Mouse (Mus musculus) forebrain, embryonic 13.5 days (tissue): ENCODE data around the gene Hist2h3c1. TPM values are rescaled to one million over a fixed set of nuclear protein-coding genes. Genes with fewer than 3 reads are reported as not detected.
"Not testable (repeated sequence)": the region's sequence is repeated elsewhere in the genome, so short reads cannot be mapped to it uniquely, and the experiment has no call there.

Experiments
- ATAC-seq: fragments of 200-750 bp; cut with Nextera tagmentation; 2 replicates; pipeline ENCODE4 v1.8.0; 2017
- H3K27ac ChIP-seq: fragments of 300-500 bp; sonication (generic); 2 replicates; pipeline ENCODE4 v1.5.1; 2015; ENCODE audit warnings: inconsistent platforms, mild to moderate bottlenecking, moderate library complexity
- H3K27me3 ChIP-seq: fragments of 300-500 bp; sonication (generic); 2 replicates; pipeline ENCODE4 v1.6.1; 2015; ENCODE audit warnings: mild to moderate bottlenecking, inconsistent platforms
- H3K36me3 ChIP-seq: fragments of 300-500 bp; sonication (generic); 2 replicates; pipeline ENCODE4 v1.6.1; 2015; ENCODE audit warnings: mild to moderate bottlenecking, inconsistent platforms; ENCODE audit not compliant: poor library complexity, severe bottlenecking
- H3K4me1 ChIP-seq: fragments of 300-500 bp; sonication (generic); 2 replicates; pipeline ENCODE4 v1.6.1; 2015; ENCODE audit warnings: inconsistent platforms
- H3K4me2 ChIP-seq: fragments of 300-500 bp; sonication (generic); 2 replicates; pipeline ENCODE4 v1.6.1; 2015; ENCODE audit warnings: inconsistent platforms, mild to moderate bottlenecking, moderate library complexity
- H3K4me3 ChIP-seq: fragments of 300-500 bp; sonication (generic); 2 replicates; pipeline ENCODE4 v1.5.1; 2015; ENCODE audit warnings: mild to moderate bottlenecking, inconsistent platforms
- H3K9ac ChIP-seq: fragments of 300-500 bp; sonication (generic); 2 replicates; pipeline ENCODE4 v1.6.1; 2015; ENCODE audit warnings: mild to moderate bottlenecking, inconsistent platforms
- H3K9me3 ChIP-seq: fragments of 300-500 bp; sonication (generic); replicated peaks from 2 replicates; pipeline ENCODE4 v1.6.1; 2016; ENCODE audit warnings: inconsistent platforms
- whole genome bisulfite sequencing: fragments of 180-500 bp; shearing (Covaris S2); methylation state at CpG from one replicate; pipeline ENCODE4 v1.1.7; 2015; 5-methylcytosine and 5-hydroxymethylcytosine counted together
- polyA plus RNA-seq: library from polyadenylated mRNA; unstranded; fragments of >200 nt; fragmentation: Nextera tagmentation; extraction: Ambion mirVana; gene quantifications from 2 replicates; pipeline ENCODE4 v1.2.1, GENCODE M21; 2015

Gene Hist2h3c1
- polyA plus RNA-seq, result 0.34 and 0.93 TPM in 2 replicates

DNA sequence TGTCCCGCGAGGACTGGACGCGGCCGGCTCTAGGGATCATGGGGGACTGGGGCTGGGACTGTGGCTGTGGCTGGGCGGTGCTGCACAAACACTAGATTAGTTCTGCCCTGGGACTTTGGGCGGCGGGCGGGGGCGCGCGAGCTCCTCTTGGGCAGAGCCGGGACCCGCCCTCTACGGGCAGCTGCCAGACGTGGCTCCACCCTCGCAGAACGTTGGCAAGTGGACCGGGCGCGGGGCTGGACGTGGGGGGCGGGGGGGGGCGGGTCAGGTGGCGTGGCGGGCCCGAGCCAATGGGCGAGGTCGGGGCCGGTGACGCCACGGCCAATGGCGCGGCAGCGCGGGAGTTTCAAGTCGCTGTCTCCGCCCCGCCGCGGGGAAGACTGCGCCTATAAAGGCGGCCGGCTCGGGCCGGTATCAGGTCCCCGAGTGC, at the start of gene Hist2h3c1:
Gene Hist2h3c1, plus strand, starts transcription at position 259 of the 430 bp plus-strand sequence.
- peak; percentile 90 for ATAC-seq
- H3K36me3 ChIP-seq, H3K9me3 ChIP-seq, H3K27me3 ChIP-seq: not testable (repeated sequence)
- 0% methylated on average over 1 of the region's 47 CpGs for WGBS
- Histone ChIP-seq H3K4me3 (peak within 1 kb of the TSS; percentile 45), H3K4me2 (peak within 1 kb of the TSS; percentile 62), H3K27ac (peak within 1 kb of the TSS; percentile 80), H3K9ac (peak within 1 kb of the TSS; percentile 73), H3K4me1 (peaks cover 39% of the 10 kb centered on the region)

DNA sequence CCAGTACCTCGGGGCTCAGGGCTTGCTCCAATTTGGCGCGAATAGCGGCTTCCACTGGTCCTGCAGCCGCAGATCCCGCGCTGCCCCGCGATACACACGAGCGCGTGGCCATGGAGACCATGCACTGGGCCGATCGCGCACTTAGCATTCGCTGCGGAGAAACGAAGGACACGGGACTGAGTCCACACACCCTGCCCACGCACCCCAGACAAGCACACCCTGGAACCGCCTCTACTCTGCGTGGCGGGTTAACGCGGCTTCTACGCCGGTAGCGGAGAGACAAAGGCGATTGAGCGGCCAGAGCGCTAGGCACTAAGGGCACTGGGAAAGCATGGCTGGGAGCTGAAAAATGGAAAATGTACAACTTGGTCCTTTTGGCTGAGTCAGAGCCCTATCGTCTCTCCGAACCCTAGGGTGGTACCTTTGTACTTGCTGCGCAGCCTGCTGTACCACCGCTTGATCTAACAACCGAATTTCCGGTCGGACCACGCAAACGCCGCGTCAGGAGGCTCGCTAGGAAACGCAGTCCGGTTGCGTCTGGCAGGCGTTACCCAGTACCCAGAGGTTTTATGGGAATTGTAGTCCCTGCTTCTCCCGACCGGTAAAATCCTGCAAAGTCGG, 49.2 kb upstream of the Hist2h3c1 start:
- Histone ChIP-seq H3K4me3 (peak overlapping the region; percentile 62), H3K27me3 (no peaks in the 10 kb centered on the region), H3K27ac (peak overlapping the region; percentile 96), H3K9me3 (no peaks in the 10 kb centered on the region), H3K9ac (peak overlapping the region; percentile 94), H3K36me3 (peaks cover 23% of the 10 kb centered on the region; the same call in 1 of the 2 replicates), H3K4me2 (peak overlapping the region; percentile 97), H3K4me1 (peaks cover 15% of the 10 kb centered on the region)
- peak; percentile 95 for ATAC-seq
- WGBS, result under 1% methylated on average over 50 of the region's 50 CpGs

DNA sequence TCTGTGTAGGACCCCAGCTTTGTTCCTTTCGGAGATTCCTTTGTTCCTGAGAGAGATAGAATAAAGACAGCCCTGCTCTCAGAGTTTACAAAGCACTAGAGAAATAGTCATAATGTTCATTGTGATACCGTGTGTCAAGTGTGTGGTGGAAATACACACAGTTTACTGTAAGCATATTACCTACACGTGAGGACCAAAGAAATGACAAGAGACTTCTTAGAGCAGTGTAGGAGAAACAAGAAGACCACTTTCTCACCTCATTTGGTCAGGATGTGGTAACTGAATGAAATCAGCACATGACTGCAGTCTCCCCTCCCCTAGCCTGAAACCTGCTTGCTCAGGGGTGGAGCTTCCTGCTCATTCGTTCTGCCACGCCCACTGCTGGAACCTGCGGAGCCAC, 48.3 kb upstream of the Hist2h3c1 start:
- Histone ChIP-seq H3K9me3 (no peaks in the 10 kb centered on the region), H3K9ac (peak overlapping the region; percentile 14; the same call in 1 of the 2 replicates), H3K4me3 (peak overlapping the region; percentile 62), H3K27ac (no peak overlapping the region), H3K36me3 (peaks cover 20% of the 10 kb centered on the region; the same call in 1 of the 2 replicates), H3K27me3 (no peaks in the 10 kb centered on the region), H3K4me2 (peak overlapping the region; percentile 97), H3K4me1 (peaks cover 15% of the 10 kb centered on the region)
- peak; percentile 31 for ATAC-seq
- 6% methylated on average over 6 of the region's 6 CpGs for WGBS

DNA sequence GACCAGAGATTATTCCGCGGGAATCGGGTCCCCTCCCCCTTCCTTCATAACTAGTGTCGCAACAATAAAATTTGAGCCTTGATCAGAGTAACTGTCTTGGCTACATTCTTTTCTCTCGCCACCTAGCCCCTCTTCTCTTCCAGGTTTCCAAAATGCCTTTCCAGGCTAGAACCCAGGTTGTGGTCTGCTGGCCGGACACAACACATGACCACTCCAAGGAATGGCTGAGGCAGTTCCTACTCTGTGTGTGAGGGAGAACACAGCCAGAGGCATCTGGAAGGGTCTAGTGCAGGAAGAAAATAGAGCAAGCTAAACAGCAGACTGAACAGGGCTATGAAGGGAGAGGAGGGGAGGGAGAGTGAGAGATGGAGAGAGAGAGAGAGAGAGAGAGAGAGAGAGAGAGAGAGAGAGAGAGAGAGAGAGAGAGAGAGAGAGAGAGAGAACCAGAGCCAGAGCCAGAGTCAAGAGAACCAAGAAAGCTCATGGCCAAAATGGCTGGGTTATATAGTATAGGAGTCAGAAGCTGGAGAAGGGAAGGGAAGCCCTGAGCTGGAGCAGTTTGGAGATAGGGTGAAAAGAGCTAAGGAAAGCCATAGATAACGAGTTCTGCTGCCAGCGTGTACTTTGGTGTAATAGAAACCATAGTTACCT, 47.8 kb upstream of the Hist2h3c1 start:
- 24% methylated on average over 8 of the region's 8 CpGs for WGBS
- not testable (repeated sequence) for H3K4me2 ChIP-seq, H3K27ac ChIP-seq, H3K9ac ChIP-seq, H3K9me3 ChIP-seq, H3K4me3 ChIP-seq, ATAC-seq, H3K27me3 ChIP-seq
- H3K36me3 ChIP-seq, result peaks cover 14% of the 10 kb centered on the region; the same call in 1 of the 2 replicates
- peaks cover 15% of the 10 kb centered on the region for H3K4me1 ChIP-seq

DNA sequence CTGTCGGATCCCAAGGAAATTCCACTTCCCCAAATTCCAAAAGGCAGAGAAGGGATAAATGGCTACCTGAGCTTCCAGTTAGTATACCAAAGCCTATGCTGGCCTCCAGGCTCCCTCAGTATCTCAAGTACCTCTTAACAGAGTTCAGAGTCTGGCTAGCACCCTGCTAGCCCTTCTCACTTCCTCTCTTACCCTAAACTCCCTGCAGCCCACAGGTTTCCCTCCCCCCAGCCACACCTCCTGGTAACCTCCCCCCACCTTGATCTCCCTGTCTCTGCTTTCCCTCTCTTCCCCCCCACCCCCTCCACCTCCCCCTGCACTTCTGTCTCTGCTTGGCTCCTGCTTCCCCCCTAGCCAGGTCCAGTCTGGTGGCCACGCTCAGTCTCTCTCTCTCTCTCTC, 46.8 kb upstream of the Hist2h3c1 start:
- no peak overlapping the region for H3K4me2 ChIP-seq
- H3K9me3 ChIP-seq, result no peaks in the 10 kb centered on the region
- H3K27me3 ChIP-seq, result no peaks in the 10 kb centered on the region
- no peak overlapping the region for H3K9ac ChIP-seq
- H3K4me3 ChIP-seq, result no peak overlapping the region
- H3K36me3 ChIP-seq, result 0 out of 2 replicates have a peak, but pooled peaks cover 4% of the 10 kb centered on the region
- no peak overlapping the region for H3K27ac ChIP-seq
- no peak for ATAC-seq
- peaks cover 15% of the 10 kb centered on the region for H3K4me1 ChIP-seq
- WGBS, result 72% methylated on average over 2 of the region's 2 CpGs

DNA sequence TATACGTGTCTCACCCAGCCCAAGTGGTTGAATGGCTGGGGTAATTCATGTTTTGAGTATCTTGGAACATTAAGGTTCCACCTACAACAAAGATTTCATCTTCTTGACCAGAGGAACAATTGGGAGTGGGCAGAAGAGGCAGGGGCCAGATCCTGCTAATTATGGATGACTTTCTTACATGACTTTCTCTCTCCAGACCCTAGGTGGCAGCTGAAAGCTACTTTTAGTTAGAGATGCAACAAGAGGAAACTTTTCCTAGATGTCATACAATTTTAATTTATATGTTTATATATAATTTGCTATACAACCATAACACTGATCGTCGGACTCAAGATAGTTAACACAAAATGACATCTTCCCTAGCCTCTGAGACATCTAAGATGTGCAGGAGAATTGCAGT, 38.7 kb upstream of the Hist2h3c1 start:
- no peaks in the 10 kb centered on the region for H3K4me1 ChIP-seq
- ATAC-seq, result no peak
- no peaks in the 10 kb centered on the region for H3K36me3 ChIP-seq
- H3K9me3 ChIP-seq, result no peaks in the 10 kb centered on the region
- H3K27ac ChIP-seq, result no peak overlapping the region
- no peak overlapping the region for H3K4me3 ChIP-seq
- H3K4me2 ChIP-seq, result no peak overlapping the region
- WGBS, result 90% methylated on average over 3 of the region's 3 CpGs
- H3K27me3 ChIP-seq, result no peaks in the 10 kb centered on the region
- no peak overlapping the region for H3K9ac ChIP-seq

DNA sequence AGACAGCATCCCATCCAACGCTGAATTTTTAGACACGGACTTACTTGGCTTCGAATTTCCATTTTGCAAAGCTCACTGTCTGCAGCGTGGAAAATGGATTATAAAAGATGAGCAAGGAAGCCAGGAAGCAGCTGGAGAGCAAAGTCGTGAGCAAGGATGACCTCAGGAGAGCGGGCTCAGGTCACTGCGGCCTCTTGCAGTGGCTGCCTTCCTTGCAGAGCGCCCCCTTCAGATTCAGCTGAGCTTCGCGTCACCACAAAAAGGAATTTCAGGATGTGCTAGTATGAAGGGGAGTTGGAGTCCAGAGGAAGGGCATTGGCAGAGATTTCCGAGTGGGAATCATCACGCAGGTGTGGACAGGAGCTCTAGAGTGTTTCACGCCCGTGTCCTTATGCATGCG, 37.2 kb upstream of the Hist2h3c1 start:
- Histone ChIP-seq H3K9me3 (no peaks in the 10 kb centered on the region), H3K36me3 (no peaks in the 10 kb centered on the region), H3K4me3 (no peak overlapping the region), H3K4me2 (no peak overlapping the region), H3K9ac (no peak overlapping the region), H3K4me1 (no peaks in the 10 kb centered on the region), H3K27ac (no peak overlapping the region), H3K27me3 (no peaks in the 10 kb centered on the region)
- ATAC-seq, result no peak
- 28% methylated on average over 15 of the region's 15 CpGs for WGBS

DNA sequence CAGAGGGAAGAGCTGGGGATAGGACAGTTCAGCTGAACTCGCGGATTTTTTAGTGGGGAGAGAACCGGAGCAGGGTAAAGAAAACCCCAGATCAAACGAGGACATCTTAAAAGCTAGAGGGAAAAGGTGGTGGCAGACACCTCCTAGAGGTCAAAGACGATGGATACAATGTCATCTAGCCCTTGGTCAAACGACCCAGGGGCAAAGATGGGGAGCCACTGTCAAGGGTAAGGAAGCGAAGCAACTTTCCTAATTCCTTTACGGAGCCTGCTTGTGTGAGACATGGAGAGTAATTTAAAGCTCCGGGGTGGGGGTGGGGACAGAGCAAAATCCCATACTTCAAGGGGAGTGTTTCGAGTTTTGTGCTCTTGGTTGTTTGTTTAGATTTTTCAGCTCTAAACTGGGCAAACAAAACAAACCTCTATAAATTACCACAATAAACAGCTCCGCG, 27.3 kb upstream of the Hist2h3c1 start:
- peaks cover 40% of the 10 kb centered on the region for H3K4me1 ChIP-seq
- peak; percentile 39 for ATAC-seq
- peak overlapping the region; percentile 98 for H3K27ac ChIP-seq
- WGBS, result under 1% methylated on average over 12 of the region's 12 CpGs
- no peaks in the 10 kb centered on the region for H3K27me3 ChIP-seq
- peak overlapping the region; percentile 88 for H3K9ac ChIP-seq
- H3K4me3 ChIP-seq, result peak overlapping the region; percentile 61
- no peaks in the 10 kb centered on the region for H3K36me3 ChIP-seq
- peak overlapping the region; percentile 87 for H3K4me2 ChIP-seq
- no peaks in the 10 kb centered on the region for H3K9me3 ChIP-seq

DNA sequence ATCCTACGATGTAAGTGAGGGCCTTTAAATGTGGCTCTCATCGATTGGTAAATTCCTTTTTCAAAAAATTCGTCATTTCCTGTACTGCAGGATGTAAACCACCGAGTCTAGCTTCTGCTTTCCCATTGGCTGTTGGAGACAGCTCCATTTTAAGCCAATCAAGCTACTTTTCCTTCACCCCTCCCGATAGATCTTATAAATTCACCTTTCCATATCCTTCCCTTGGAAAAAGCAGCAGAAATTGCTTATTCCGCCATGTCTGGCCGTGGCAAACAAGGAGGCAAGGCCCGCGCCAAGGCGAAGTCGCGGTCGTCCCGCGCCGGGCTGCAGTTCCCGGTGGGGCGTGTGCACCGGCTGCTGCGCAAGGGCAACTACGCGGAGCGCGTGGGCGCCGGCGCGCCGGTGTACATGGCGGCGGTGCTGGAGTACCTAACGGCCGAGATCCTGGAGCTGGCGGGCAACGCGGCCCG, 26.8 kb upstream of the Hist2h3c1 start, which contains the start of the genes Bola1 and Hist2h2ab:
Gene Bola1, minus strand, starts transcription at position 49 of the 470 bp plus-strand sequence.
Gene Hist2h2ab, plus strand, starts transcription at position 205 of the 470 bp plus-strand sequence.
- ATAC-seq, result peak; percentile 91
- WGBS, result 0% methylated on average over 37 of the region's 37 CpGs
- Histone ChIP-seq H3K27me3 (no peaks in the 10 kb centered on the region), H3K9ac (peak within 1 kb of the TSS; percentile 88), H3K4me3 (peak within 1 kb of the TSS; percentile 61), H3K4me1 (peaks cover 42% of the 10 kb centered on the region), H3K27ac (peak within 1 kb of the TSS; percentile 98), H3K36me3 (no peaks in the 10 kb centered on the region), H3K9me3 (no peaks in the 10 kb centered on the region), H3K4me2 (peak within 1 kb of the TSS; percentile 87)

DNA sequence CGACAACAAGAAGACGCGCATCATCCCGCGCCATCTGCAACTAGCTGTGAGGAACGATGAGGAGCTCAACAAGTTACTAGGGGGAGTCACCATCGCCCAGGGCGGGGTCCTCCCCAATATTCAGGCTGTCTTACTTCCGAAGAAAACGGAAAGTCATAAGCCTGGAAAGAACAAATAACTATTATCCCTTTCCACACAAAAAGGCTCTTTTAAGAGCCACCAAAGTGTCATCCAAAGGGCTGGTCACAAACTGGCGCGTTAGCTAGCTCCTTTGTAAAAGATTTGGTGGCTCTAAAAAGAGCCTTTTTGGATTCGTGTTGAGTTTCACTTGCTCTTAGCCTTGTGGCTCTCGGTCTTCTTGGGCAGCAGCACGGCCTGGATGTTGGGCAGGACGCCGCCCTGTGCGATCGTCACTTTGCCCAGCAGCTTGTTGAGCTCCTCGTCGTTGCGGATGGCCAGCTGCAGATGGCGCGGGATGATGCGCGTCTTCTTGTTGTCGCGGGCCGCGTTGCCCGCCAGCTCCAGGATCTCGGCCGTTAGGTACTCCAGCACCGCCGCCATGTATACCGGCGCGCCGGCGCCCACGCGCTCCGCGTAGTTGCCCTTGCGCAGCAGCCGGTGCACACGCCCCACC, 26.2 kb upstream of the Hist2h3c1 start:
- Histone ChIP-seq H3K4me1 (peaks cover 48% of the 10 kb centered on the region), H3K9ac (peak overlapping the region; percentile 88), H3K27ac (peak overlapping the region; percentile 98), H3K4me2 (peak overlapping the region; percentile 87), H3K4me3 (peak overlapping the region; percentile 61)
- not testable (repeated sequence) for H3K27me3 ChIP-seq, H3K36me3 ChIP-seq, H3K9me3 ChIP-seq
- 0% methylated on average over 25 of the region's 47 CpGs for WGBS
- ATAC-seq, result peak; percentile 9

DNA sequence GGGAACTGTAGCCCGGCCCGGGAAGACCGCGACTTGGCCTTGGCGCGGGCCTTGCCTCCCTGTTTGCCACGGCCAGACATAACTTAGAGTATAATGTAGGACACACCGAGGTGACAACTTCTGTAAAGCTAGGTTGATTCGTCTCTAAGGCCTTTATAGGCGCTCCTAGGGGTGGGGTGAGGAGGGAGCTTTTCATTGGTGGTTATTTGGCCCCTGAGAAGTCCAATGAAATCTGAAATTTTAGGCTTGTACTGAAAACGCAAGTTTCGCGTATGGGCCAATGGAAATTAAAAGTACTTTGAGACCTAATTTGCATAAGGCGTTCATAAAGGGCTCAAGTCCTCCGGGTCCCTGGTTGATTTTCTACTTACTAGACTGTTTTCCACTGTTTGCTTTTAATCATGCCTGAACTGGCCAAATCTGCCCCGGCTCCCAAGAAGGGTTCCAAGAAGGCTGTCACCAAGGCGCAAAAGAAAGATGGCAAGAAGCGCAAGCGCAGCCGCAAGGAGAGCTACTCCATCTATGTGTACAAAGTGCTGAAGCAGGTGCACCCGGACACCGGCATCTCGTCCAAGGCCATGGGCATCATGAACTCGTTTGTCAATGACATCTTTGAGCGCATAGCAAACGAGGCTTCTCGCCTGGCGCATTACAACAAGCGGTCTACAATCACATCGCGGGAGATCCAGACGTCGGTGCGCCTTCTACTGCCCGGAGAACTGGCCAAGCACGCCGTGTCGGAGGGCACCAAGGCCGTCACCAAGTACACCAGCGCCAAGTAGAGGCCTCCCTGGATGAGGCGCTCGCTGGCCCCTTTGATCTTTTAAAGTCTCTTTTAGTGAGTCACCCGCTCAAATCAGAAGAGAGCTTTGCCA, 25.5 kb upstream of the Hist2h3c1 start, which contains the start of the genes Hist2h2ac and Hist2h2be:
Gene Hist2h2ac, minus strand, starts transcription at position 116 of the 875 bp plus-strand sequence.
Gene Hist2h2be, plus strand, starts transcription at position 355 of the 875 bp plus-strand sequence.
- Histone ChIP-seq H3K4me1 (peaks cover 55% of the 10 kb centered on the region), H3K27ac (peak within 1 kb of the TSS; percentile 98), H3K4me2 (peak within 1 kb of the TSS; percentile 87), H3K36me3 (no peaks in the 10 kb centered on the region), H3K27me3 (no peaks in the 10 kb centered on the region), H3K4me3 (peak within 1 kb of the TSS; percentile 61), H3K9ac (peak within 1 kb of the TSS; percentile 88), H3K9me3 (no peaks in the 10 kb centered on the region)
- WGBS, result under 1% methylated on average over 43 of the region's 43 CpGs
- ATAC-seq, result peak; percentile 90
